Mouse (Mus musculus): ENCODE results near the gene Elp4. TPM values are rescaled to one million over a fixed set of nuclear protein-coding genes. Genes with fewer than 3 reads are reported as not detected.

Gene Elp4
- polyA plus RNA-seq, 1 experiment: 11.3 TPM

DNA sequence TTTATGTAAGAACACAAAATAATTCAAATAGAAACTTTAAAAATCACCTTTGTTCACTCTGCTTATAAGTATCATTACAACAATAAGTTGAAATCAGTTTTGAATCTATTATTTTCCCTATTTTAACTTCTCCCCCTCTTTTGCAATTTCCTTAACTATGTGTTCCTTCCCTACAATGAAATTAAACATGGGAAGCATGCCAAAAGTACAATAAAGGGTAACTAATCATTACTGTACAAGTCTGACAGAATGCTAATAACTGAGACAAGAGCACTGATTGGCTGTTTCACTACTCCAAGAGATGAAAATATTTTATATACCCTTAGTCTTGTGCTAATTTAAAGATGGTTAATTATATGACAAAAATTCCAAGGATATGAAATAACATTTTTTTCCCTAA lies 99.2 kb downstream of the Elp4 start:
- Histone ChIP-seq H3K36me3 (ENCODE audit: control insufficient read depth, insufficient read depth) (no peaks in the 10 kb centered on the region), H3K4me3 (no peak overlapping the region), H3K79me2 (ENCODE audit: control insufficient read depth, insufficient read depth) (no peaks in the 10 kb centered on the region), H3ac (ENCODE audit: control insufficient read depth, insufficient read length) (no peak overlapping the region), H3K27me3 (ENCODE audit: control insufficient read depth, insufficient read depth, insufficient read length) (no peaks in the 10 kb centered on the region), H3K4me2 (ENCODE audit: low read depth) (no peak overlapping the region)
- TF ChIP-seq USF1 (IDR thresholded peaks at IDR 0.05; ENCODE audit: low read depth) (no peak), POLR2AphosphoS2 (IDR thresholded peaks at IDR 0.05; ENCODE audit: insufficient read length, low read depth) (no peak), MYOD1 (IDR thresholded peaks at IDR 0.05; ENCODE audit: control insufficient read depth in 1 of 3, insufficient read length in 2 of 3, low read depth in 2 of 3) (no peak), TCF12 (IDR thresholded peaks at IDR 0.05; ENCODE audit: insufficient read depth, poor library complexity, severe bottlenecking) (no peak)

DNA sequence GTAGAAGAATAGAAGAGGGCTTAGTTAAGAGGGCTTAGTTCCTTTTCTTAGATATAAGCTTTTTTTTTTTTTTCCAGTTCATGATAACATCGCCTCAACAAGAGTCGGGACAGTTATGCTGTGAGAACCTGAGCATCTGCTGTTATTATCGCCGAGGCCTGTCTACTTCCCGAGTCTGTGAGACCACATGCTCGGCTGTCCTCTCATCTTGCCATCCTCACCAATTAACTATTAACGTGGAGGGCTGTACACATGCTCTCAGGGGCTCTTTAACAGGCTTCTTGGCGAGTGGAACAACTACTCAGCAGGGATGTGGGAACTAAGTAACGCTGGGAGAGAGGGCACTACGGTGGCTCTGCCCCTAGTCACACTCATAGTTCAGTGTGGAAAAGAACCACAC lies 99.9 kb downstream of the Elp4 start:
- H3K4me3 ChIP-seq: no peak overlapping the region
- no peaks in the 10 kb centered on the region for H3K27me3 ChIP-seq (ENCODE audit: control insufficient read depth, insufficient read depth, insufficient read length)
- H3K4me2 ChIP-seq (ENCODE audit: low read depth): no peak overlapping the region
- H3K36me3 ChIP-seq (ENCODE audit: control insufficient read depth, insufficient read depth): no peaks in the 10 kb centered on the region
- no peak overlapping the region for H3ac ChIP-seq (ENCODE audit: control insufficient read depth, insufficient read length)
- no peak for TF ChIP-seq MYOD1 (IDR thresholded peaks at IDR 0.05; ENCODE audit: control insufficient read depth in 1 of 3, insufficient read length in 2 of 3, low read depth in 2 of 3)
- TF ChIP-seq POLR2A (IDR thresholded peaks at IDR 0.05; ENCODE audit: insufficient read length, low read depth): no peak
- TF ChIP-seq POLR2AphosphoS2 (IDR thresholded peaks at IDR 0.05; ENCODE audit: insufficient read length, low read depth): no peak
- TF ChIP-seq CEBPB (IDR thresholded peaks at IDR 0.05; ENCODE audit: insufficient read depth, poor library complexity, severe bottlenecking): no peak
- no peak for TF ChIP-seq TCF12 (IDR thresholded peaks at IDR 0.05; ENCODE audit: insufficient read depth, poor library complexity, severe bottlenecking)
- no peak for TF ChIP-seq USF1 (IDR thresholded peaks at IDR 0.05; ENCODE audit: low read depth)
- no peak for TF ChIP-seq MAX (IDR thresholded peaks at IDR 0.05; ENCODE audit: low read depth)
- no peak for TF ChIP-seq E2F4 (IDR thresholded peaks at IDR 0.05; ENCODE audit: insufficient read depth)
- no peak for TF ChIP-seq SRF (IDR thresholded peaks at IDR 0.05; ENCODE audit: control insufficient read depth, insufficient read length, low read depth)
- no peak for TF ChIP-seq TCF3 (IDR thresholded peaks at IDR 0.05; ENCODE audit: insufficient read length, low read depth)
- no peak for TF ChIP-seq MYOG (IDR thresholded peaks at IDR 0.05; ENCODE audit: control insufficient read depth in 1 of 3, insufficient read depth in 1 of 3, insufficient read length in 2 of 3, low read depth in 2 of 3)
- TF ChIP-seq REST (IDR thresholded peaks at IDR 0.05; ENCODE audit: insufficient read depth, insufficient read length): no peak
- H3K79me2 ChIP-seq (ENCODE audit: control insufficient read depth, insufficient read depth): no peaks in the 10 kb centered on the region

DNA sequence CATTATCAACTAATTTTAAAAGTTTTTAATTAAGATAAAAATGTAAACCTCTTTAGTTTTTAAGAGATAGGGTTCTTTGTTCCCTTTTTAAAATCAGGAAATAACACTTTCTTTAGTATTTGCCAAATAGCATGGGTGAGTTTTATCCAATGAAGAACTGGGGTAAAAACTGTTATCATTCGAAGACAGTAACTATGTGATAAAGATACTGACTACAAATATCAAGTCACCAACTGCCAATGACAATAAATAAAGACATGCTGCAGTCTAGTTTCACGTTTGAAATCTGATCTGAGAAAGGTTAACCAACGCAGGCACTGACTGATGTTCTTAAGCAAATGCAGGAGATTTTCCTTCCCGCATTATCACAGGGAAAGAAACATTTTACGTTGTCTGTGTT lies 100.9 kb downstream of the Elp4 start:
- Histone ChIP-seq H3K4me2 (ENCODE audit: low read depth) (no peak overlapping the region), H3K4me3 (no peak overlapping the region), H3K36me3 (ENCODE audit: control insufficient read depth, insufficient read depth) (no peaks in the 10 kb centered on the region), H3K79me2 (ENCODE audit: control insufficient read depth, insufficient read depth) (no peaks in the 10 kb centered on the region), H3ac (ENCODE audit: control insufficient read depth, insufficient read length) (no peak overlapping the region), H3K27me3 (ENCODE audit: control insufficient read depth, insufficient read depth, insufficient read length) (no peaks in the 10 kb centered on the region)
- TF ChIP-seq POLR2AphosphoS2 (IDR thresholded peaks at IDR 0.05; ENCODE audit: insufficient read length, low read depth) (no peak), CEBPB (IDR thresholded peaks at IDR 0.05; ENCODE audit: insufficient read depth, poor library complexity, severe bottlenecking) (no peak), MYOG (IDR thresholded peaks at IDR 0.05; ENCODE audit: control insufficient read depth in 1 of 3, insufficient read depth in 1 of 3, insufficient read length in 2 of 3, low read depth in 2 of 3) (no peak), USF1 (IDR thresholded peaks at IDR 0.05; ENCODE audit: low read depth) (no peak), TCF12 (IDR thresholded peaks at IDR 0.05; ENCODE audit: insufficient read depth, poor library complexity, severe bottlenecking) (no peak), SRF (IDR thresholded peaks at IDR 0.05; ENCODE audit: control insufficient read depth, insufficient read length, low read depth) (no peak), REST (IDR thresholded peaks at IDR 0.05; ENCODE audit: insufficient read depth, insufficient read length) (no peak), MAX (IDR thresholded peaks at IDR 0.05; ENCODE audit: low read depth) (no peak), TCF3 (IDR thresholded peaks at IDR 0.05; ENCODE audit: insufficient read length, low read depth) (no peak)

DNA sequence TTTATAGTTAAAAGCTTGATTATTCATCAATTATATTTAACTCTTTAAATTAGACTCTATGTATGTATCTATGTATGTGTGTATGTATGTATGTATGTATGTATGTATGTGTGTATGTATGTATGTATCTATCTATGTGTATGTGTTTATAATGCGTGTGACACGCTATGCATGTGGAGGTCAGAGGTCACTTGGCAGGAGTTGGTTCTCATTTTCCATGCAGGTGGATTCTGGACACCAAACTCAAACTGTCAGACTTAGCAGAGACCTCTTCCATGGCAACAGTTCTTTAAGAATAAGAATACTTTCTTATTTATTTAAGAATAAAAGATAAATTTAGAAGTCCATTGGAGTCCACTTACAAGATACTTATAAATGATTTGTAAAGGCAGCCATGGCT lies 101.5 kb downstream of the Elp4 start:
- H3K27me3 ChIP-seq (ENCODE audit: control insufficient read depth, insufficient read depth, insufficient read length): no peaks in the 10 kb centered on the region
- H3ac ChIP-seq (ENCODE audit: control insufficient read depth, insufficient read length): no peak overlapping the region
- no peaks in the 10 kb centered on the region for H3K36me3 ChIP-seq (ENCODE audit: control insufficient read depth, insufficient read depth)
- H3K4me2 ChIP-seq (ENCODE audit: low read depth): no peak overlapping the region
- TF ChIP-seq E2F4 (IDR thresholded peaks at IDR 0.05; ENCODE audit: insufficient read depth): no peak
- no peak for TF ChIP-seq MYOD1 (IDR thresholded peaks at IDR 0.05; ENCODE audit: control insufficient read depth in 1 of 3, insufficient read length in 2 of 3, low read depth in 2 of 3)
- H3K79me2 ChIP-seq (ENCODE audit: control insufficient read depth, insufficient read depth): no peaks in the 10 kb centered on the region
- H3K4me3 ChIP-seq: no peak overlapping the region

DNA sequence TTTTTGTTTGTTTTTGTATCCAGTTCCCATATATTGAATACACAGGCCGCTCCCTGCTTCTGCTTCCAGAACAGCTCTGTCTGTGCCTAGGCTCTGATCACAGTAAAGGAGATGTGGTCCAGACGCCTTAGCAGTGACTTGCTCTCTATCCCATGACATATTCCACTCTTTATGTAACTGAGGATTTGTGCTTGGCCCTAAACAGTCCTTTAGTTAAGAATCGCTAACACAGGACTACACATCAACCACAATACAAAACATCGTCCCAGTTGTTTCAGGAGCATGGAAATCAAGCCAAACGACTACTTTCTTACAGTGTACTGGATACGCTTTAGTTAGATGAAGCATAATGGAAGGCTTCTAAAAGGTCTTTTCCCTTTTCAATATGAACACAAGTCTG lies 102.8 kb downstream of the Elp4 start:
- no peaks in the 10 kb centered on the region for H3K36me3 ChIP-seq (ENCODE audit: control insufficient read depth, insufficient read depth)
- no peak overlapping the region for H3K4me3 ChIP-seq
- no peaks in the 10 kb centered on the region for H3K79me2 ChIP-seq (ENCODE audit: control insufficient read depth, insufficient read depth)
- no peaks in the 10 kb centered on the region for H3K27me3 ChIP-seq (ENCODE audit: control insufficient read depth, insufficient read depth, insufficient read length)
- TF ChIP-seq MYOD1 (IDR thresholded peaks at IDR 0.05; ENCODE audit: control insufficient read depth in 1 of 3, insufficient read length in 2 of 3, low read depth in 2 of 3) (no peak), POLR2A (IDR thresholded peaks at IDR 0.05; ENCODE audit: insufficient read length, low read depth) (no peak), E2F4 (IDR thresholded peaks at IDR 0.05; ENCODE audit: insufficient read depth) (no peak), POLR2AphosphoS2 (IDR thresholded peaks at IDR 0.05; ENCODE audit: insufficient read length, low read depth) (no peak), TCF12 (IDR thresholded peaks at IDR 0.05; ENCODE audit: insufficient read depth, poor library complexity, severe bottlenecking) (no peak)
- no peak overlapping the region for H3K4me2 ChIP-seq (ENCODE audit: low read depth)
- H3ac ChIP-seq (ENCODE audit: control insufficient read depth, insufficient read length): no peak overlapping the region

Data from myocyte (in vitro differentiated cells).